Mouse (Mus musculus) spleen, embryonic (tissue): ENCODE data around the gene Rest.

Experiments used
- CTCF ChIA-PET: fragments of 350-600 bp; sonication (Branson Sonifier 250); formaldehyde crosslinking; loops from one replicate; lab custom pipeline; 2022; lab: Charles Lee

Rest gene

DNA sequence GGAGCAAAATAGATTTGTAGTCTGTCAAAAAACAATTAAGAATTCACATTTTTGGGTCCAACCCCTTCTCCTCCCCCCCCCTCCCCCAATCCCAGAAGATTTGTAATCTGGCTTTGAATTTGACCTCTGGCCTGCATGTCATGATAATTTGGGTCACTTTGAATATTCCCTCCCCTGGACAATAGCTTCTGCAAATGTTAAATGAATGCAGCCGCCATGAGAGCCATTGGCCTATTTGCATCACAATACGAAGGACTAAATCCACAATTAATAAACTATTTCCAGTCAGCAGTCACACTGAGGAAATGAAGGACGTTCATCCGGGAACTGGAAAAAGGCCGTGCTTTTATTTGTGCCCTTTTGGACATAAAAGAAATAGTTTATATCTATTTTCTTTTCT lies 3.2 kb upstream of the Rest start:
- CTCF ChIA-PET, result interaction anchor here (0.6 to 0.7 kb wide), 2 partner anchors 52 to 743 kb away, joined by 3 to 5 read pairs; no protein-coding TSS in a partner anchor

GRCm38 (mm10) chr5:77265671-77266065 lies 377 bp downstream of the Rest start:
- CTCF ChIA-PET, result no interaction called here

DNA sequence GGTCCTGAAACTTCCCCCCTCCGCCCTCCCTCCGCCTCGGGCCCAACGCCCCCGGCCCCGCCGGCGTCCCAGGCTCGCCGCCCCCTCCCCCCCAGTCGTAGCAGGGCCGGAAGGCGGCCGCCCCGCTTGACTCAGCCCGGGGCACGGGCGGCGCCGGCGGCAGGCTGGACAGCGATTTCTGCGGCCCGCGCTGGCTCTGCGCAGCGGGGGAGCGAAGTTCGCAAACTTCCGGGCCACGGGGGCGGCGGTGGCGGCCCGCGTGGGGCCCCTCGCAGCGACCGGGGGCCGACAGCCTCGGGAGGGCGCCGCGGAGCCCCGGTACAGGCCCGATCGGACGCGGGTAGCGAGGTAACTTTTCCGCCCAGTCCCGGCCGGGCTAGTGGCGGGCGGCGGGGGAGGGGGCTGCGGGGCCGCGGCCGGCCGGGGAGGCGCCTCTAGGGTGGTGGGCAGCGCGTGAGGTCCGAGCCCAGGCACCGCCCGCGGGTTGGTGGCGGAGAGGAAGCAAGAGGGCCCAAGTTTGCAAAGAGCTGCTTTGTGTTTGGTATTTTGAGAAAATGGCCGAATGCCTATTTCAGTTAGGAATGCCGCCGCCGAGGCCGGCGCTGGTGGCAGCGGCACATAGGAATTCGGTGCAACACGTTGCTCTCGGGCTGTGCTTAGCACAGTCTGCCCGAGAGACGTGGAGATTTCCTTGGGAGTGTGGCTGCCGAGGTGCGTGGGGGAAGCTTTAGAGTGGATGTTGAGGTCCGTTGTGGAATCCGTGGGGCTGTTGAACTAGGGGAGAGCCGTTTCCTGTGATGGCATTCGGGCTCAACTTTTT lies 985 bp downstream of the Rest start:
- CTCF ChIA-PET, result no interaction called here

DNA sequence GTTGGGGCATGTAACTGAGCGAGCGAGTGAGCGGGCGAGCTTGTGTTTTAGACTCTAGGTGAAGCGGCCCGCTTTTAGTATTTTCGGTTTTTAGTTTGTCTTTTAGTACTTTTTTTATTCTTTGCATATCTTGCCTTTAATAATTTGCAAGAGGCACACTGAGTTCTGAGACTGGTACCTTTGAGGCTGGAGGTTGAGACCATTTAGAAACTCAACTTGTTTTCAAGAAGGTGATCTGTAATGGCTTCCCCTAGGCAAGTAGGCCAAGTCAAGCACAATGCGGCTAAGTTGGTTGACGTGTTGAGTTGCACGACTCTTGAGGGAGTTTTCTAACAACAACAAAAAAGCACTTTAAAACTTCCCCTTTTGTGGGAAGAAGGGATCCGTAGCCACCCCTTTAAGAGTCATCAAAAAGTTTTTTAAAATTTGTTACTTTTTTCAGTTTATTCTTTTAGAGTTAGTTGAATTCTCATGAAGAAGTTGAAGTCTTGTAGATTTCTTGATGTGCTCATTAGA lies 1.7 kb downstream of the Rest start:
- CTCF ChIA-PET, result no interaction called here

DNA sequence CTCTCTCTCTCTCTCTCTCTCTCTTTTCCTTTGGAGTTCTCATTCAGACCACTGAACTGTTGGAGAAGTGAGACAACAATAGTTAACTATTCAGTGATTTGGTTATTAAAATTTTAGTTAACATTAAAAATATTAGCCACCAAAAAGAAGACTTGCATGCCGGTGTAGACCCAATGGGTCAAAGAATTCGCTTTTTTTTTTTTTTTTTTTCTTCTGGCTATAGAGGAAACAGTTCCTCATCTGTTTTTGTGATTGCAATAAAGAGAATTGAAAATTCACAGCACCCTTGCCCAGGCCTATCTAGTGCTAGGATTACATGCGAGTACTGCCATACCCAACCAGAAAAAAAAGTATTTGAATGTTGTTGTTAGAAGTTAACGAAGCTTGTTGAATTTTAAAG lies 2.1 kb downstream of the Rest start:
- CTCF ChIA-PET, result no interaction called here

DNA sequence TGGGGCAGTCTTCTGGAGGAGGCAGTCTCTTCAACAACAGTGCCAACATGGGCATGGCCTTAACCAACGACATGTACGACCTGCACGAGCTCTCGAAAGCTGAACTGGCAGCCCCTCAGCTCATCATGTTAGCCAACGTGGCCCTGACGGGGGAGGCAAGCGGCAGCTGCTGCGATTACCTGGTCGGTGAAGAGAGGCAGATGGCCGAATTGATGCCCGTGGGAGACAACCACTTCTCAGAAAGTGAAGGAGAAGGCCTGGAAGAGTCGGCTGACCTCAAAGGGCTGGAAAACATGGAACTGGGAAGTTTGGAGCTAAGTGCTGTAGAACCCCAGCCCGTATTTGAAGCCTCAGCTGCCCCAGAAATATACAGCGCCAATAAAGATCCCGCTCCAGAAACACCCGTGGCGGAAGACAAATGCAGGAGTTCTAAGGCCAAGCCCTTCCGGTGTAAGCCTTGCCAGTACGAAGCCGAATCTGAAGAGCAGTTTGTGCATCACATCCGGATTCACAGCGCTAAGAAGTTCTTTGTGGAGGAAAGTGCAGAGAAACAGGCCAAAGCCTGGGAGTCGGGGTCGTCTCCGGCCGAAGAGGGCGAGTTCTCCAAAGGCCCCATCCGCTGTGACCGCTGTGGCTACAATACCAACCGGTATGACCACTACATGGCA lies 2.8 kb downstream of the Rest start:
- CTCF ChIA-PET, result no interaction called here

DNA sequence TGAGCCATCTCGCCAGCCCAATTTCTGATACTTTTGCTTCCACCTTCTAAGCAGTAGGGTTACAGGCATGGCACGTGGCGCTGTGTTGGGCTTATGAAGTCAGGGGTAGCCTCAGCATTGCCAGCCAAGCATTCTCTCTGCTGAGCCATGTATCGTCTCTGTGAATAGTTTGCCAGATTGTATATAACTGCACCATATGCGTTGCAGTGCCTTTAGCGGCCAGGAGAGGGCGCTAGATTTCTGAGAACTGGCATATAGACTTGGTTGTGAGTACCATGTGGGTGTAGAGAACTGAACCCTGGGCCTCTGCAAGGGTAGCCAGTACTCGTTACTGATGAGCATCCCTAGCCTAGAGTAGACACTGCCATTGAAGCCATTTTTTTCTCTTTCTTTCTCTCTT lies 4.1 kb downstream of the Rest start:
- CTCF ChIA-PET, result interaction anchor here (0.6 to 0.7 kb wide), 3 partner anchors 10 to 180 kb away, joined by 3 to 8 read pairs (median 4); no protein-coding TSS in a partner anchor

- CTCF ChIA-PET, result interaction anchor here (0.6 kb wide), 1 partner anchor 46 kb away, joined by 3 read pairs; no protein-coding TSS in a partner anchor
Measured at GRCm38 (mm10) chr5:77273151-77273550, 7.9 kb downstream of the Rest start.

- CTCF ChIA-PET, result interaction anchor here (0.6 to 0.7 kb wide), 3 partner anchors 12 to 985 kb away, joined by 5 to 12 read pairs (median 7); no protein-coding TSS in a partner anchor
Measured at GRCm38 (mm10) chr5:77275950-77276349, 10.7 kb downstream of the Rest start.

DNA sequence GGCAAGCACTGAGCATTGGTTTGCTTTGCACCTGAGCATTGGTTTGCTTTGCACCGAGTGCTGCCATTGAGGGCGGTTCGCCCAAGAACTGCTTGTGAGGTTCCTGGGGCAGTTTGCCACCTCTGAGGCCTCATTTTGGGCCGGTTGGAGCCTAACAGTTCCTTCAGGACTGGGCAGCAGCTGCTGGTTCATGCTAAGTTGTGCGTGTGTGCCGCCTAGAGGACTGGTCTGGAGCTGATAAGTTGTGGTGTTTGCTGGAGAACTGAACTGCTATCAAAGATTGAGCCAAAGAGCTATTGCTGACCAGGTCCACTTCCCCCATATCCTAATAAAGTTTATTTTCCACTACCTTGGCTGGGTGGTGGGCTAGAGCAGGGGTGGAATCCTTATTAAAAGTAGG lies 11.9 kb downstream of the Rest start:
- CTCF ChIA-PET, result interaction anchor here (0.6 kb wide), 1 partner anchor 380 kb away, joined by 9 read pairs; no protein-coding TSS in a partner anchor

- CTCF ChIA-PET, result no interaction called here
Measured at GRCm38 (mm10) chr5:77281518-77282174, 16.4 kb downstream of the Rest start.

DNA sequence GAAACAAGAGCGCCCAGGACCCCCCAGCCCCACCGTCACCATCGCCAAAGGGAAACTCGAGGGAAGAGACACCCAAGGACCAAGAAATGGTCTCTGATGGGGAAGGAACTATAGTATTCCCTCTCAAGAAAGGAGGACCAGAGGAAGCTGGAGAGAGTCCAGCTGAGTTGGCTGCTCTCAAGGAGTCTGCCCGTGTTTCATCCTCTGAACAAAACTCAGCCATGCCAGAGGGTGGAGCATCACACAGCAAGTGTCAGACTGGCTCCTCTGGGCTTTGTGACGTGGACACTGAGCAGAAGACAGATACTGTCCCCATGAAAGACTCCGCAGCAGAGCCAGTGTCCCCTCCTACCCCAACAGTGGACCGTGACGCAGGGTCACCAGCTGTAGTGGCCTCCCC lies 17.0 kb downstream of the Rest start:
- CTCF ChIA-PET, result interaction anchor here (0.6 kb wide), 1 partner anchor 36 kb away, joined by 3 read pairs; no protein-coding TSS in a partner anchor

- CTCF ChIA-PET, result no interaction called here
Measured at GRCm38 (mm10) chr5:77285685-77286084, 20.4 kb downstream of the Rest start.

- CTCF ChIA-PET, result no interaction called here
Measured at GRCm38 (mm10) chr5:77286904-77287303, 21.6 kb downstream of the Rest start.

GRCm38 (mm10) chr5:77287901-77288300 lies 22.6 kb downstream of the Rest start:
- CTCF ChIA-PET, result no interaction called here

GRCm38 (mm10) chr5:77289686-77290085 lies 24.4 kb downstream of the Rest start:
- CTCF ChIA-PET, result no interaction called here

- CTCF ChIA-PET, result no interaction called here
Measured at GRCm38 (mm10) chr5:77290606-77291005, 25.3 kb downstream of the Rest start.

- CTCF ChIA-PET, result no interaction called here
Measured at GRCm38 (mm10) chr5:77292803-77293522, 27.7 kb downstream of the Rest start.

DNA sequence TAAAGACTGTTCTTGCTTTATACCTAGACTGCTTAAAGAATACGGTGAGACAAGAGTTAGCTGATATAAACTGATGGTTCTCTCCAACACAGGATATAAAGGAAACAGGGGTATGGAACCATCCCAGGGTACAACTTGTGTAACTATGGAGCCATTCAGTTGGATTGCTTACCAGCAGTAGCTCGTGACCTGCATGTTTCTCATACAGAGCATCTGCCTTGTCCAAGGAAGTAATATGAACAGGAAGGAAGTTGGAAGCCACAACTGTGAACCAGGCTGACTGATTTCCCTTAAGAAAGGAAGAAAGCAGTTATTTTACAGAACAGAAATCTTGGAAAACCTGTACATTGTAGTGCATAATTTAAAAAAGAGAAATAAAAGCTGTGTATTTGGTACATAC lies 34.2 kb downstream of the Rest start:
- CTCF ChIA-PET, result no interaction called here

DNA sequence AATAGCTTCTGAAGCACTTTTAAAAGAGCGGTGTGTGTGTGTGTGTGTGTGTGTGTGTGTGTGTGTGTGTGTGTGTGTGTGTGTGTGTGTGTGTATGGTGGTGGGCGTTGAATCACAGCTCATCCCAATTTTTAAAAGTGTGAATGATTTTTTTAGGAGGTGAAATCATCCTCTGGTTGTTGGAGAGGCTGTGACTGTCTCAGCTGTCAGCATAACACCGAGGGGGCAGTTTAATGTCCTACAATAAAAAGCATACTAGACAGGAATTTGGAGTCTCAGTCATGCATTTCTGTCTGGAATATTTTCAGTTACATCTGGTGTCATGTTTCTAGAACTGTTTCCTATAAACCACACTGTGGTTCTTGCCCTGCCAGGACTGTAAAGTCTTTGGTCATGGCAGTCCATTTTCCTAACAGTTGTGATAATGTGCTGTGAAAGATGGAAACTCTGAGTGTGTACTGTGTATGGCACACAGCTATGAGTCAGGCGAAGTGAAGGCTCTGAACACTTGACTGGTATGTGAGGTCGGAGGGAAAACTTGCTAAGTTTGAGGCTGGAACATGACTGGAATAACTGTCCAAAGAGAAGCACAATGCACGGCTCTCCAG lies 36.1 kb downstream of the Rest start:
- CTCF ChIA-PET, result no interaction called here
